In genomic region chr5:149601996-149602395, GRCm38 (mm10) we compare ENCODE assay signal across 27 mouse cellular contexts. TPM values are rescaled to one million over a fixed set of nuclear protein-coding genes. Genes with fewer than 3 reads are reported as not detected.
DNase-seq lines count a peak whose midpoint lies in the region; ATAC-seq and TF ChIP-seq lines count a peak whose summit lies in the region.
"Had no signal": no experiment of that assay in that cellular context is flagged by ENCODE, and none has a peak within 500 bp of the region (broad histone marks: within the 10 kb centered on the region; RNA-seq: fewer than 3 reads in every experiment).

No protein-coding gene starts in this region.

- no peak overlapping the region for H3K4me2 ChIP-seq in forebrain, postnatal 0 days (ENCODE audit: low read depth)
- H3K4me2 ChIP-seq in forebrain, embryonic 15.5 days (replicated peaks): no peak overlapping the region
- no peak overlapping the region for H3K4me2 ChIP-seq in midbrain, embryonic 11.5 days
- H3K4me2 ChIP-seq in midbrain, embryonic 16.5 days (ENCODE audit: low read length): no peak overlapping the region
- H3K4me2 ChIP-seq: forebrain, embryonic 12.5 days; heart, embryonic 12.5 days; hindbrain, embryonic 13.5 days; limb, embryonic 13.5 days; liver, embryonic 11.5 days; lung, embryonic 15.5 days; neural tube, embryonic 15.5 days had no signal

- H3K9me3 ChIP-seq in forebrain, postnatal 0 days (ENCODE audit: low read length): no peaks in the 10 kb centered on the region
- H3K9me3 ChIP-seq in forebrain, embryonic 15.5 days: no peaks in the 10 kb centered on the region
- no peaks in the 10 kb centered on the region for H3K9me3 ChIP-seq in midbrain, embryonic 11.5 days (ENCODE audit: control insufficient read depth, low read length)
- peaks cover 4% of the 10 kb centered on the region; the same call in 1 of the 2 replicates for H3K9me3 ChIP-seq in midbrain, embryonic 16.5 days (replicated peaks; ENCODE audit: control insufficient read depth, low read length, poor library complexity, severe bottlenecking)
- H3K9me3 ChIP-seq: forebrain, embryonic 12.5 days; heart, embryonic 12.5 days; hindbrain, embryonic 13.5 days; limb, embryonic 13.5 days; lung, embryonic 15.5 days; midbrain, embryonic 10.5 days; neural tube, embryonic 15.5 days had no signal

- no peak overlapping the region for H3K9ac ChIP-seq in forebrain, postnatal 0 days
- H3K9ac ChIP-seq in forebrain, embryonic 15.5 days (replicated peaks): no peak overlapping the region
- no peak overlapping the region for H3K9ac ChIP-seq in midbrain, embryonic 11.5 days (ENCODE audit: low read length)
- H3K9ac ChIP-seq in midbrain, embryonic 16.5 days (ENCODE audit: low read depth, low read length): no peak overlapping the region
- H3K9ac ChIP-seq: forebrain, embryonic 12.5 days; heart, embryonic 12.5 days; hindbrain, embryonic 13.5 days; limb, embryonic 13.5 days; lung, embryonic 15.5 days; neural tube, embryonic 15.5 days had no signal

- H3K4me3 ChIP-seq in forebrain, postnatal 0 days (ENCODE audit: low read depth, low read length): no peak overlapping the region
- no peak overlapping the region for H3K4me3 ChIP-seq in forebrain, embryonic 15.5 days
- H3K4me3 ChIP-seq in midbrain, embryonic 11.5 days (ENCODE audit: low read depth, low read length): no peak overlapping the region
- no peak overlapping the region for H3K4me3 ChIP-seq in midbrain, embryonic 16.5 days (ENCODE audit: low read depth, low read length)
- H3K4me3 ChIP-seq: erythroblast, embryonic 14.5 days; forebrain, embryonic 12.5 days; heart, adult 2 months; heart, embryonic 12.5 days; hindbrain, embryonic 13.5 days; limb, embryonic 13.5 days; lung, embryonic 15.5 days; midbrain, embryonic 10.5 days; neural tube, embryonic 15.5 days had no signal

- no peak; the same call in 1 of the 2 replicates for ATAC-seq in forebrain, postnatal 0 days
- ATAC-seq in forebrain, embryonic 15.5 days (replicated peaks): no peak
- no peak for ATAC-seq in midbrain, embryonic 11.5 days (ENCODE audit: low FRiP score)
- ATAC-seq in midbrain, embryonic 16.5 days: no peak
- ATAC-seq: inflammation-experienced regulatory T-cells, adult 6 months; Patski had no signal

- H3K36me3 ChIP-seq in forebrain, postnatal 0 days (ENCODE audit: insufficient read depth): no peaks in the 10 kb centered on the region
- H3K36me3 ChIP-seq in forebrain, embryonic 15.5 days: no peaks in the 10 kb centered on the region
- no peaks in the 10 kb centered on the region for H3K36me3 ChIP-seq in midbrain, embryonic 11.5 days (ENCODE audit: control insufficient read depth, insufficient read depth, low read length)
- no peaks in the 10 kb centered on the region for H3K36me3 ChIP-seq in midbrain, embryonic 16.5 days (ENCODE audit: control insufficient read depth, insufficient read depth, low read length)
- H3K36me3 ChIP-seq: forebrain, embryonic 12.5 days; heart, embryonic 12.5 days; hindbrain, embryonic 13.5 days; limb, embryonic 13.5 days; lung, embryonic 15.5 days; midbrain, embryonic 10.5 days; neural tube, embryonic 15.5 days had no signal

- DNase-seq in forebrain, postnatal 0 days: peak; percentile 43
- DNase-seq in midbrain, embryonic 11.5 days (ENCODE audit: low spot score, missing footprints): peak; percentile 28
- peak; percentile 59 for DNase-seq in Muller cell, postnatal 12 days (ENCODE audit: inconsistent ontology term)
- DNase-seq in adipocyte (ENCODE audit: low spot score): peak; percentile 94
- no peak for DNase-seq in kidney, postnatal 4 days
- DNase-seq: adrenal gland, postnatal 25 days; cerebellum, adult 11 months; cerebellum, adult 9-11 months; heart, adult 2 months; heart, postnatal 4 days; kidney, adult 11 months; kidney, postnatal 14 days; retina, postnatal 1 day; thymus, postnatal 4 days had no signal

- WGBS in forebrain, postnatal 0 days: 82% methylated on average over 3 of the region's 3 CpGs
- WGBS in forebrain, embryonic 15.5 days: 75% methylated on average over 3 of the region's 3 CpGs
- 91% methylated on average over 3 of the region's 3 CpGs for WGBS in midbrain, embryonic 11.5 days
- 91% methylated on average over 3 of the region's 3 CpGs for WGBS in midbrain, embryonic 16.5 days

- no peaks in the 10 kb centered on the region for H3K4me1 ChIP-seq in forebrain, postnatal 0 days (ENCODE audit: insufficient read depth)
- H3K4me1 ChIP-seq in forebrain, embryonic 15.5 days: peaks cover 9% of the 10 kb centered on the region
- no peaks in the 10 kb centered on the region for H3K4me1 ChIP-seq in midbrain, embryonic 11.5 days (ENCODE audit: control insufficient read depth, insufficient read depth, low read length)
- H3K4me1 ChIP-seq in midbrain, embryonic 16.5 days (ENCODE audit: control insufficient read depth, insufficient read depth, low read length): no peaks in the 10 kb centered on the region
- H3K4me1 ChIP-seq: heart, embryonic 12.5 days; hindbrain, embryonic 13.5 days; limb, embryonic 13.5 days; lung, embryonic 15.5 days; midbrain, embryonic 10.5 days; neural tube, embryonic 15.5 days had no signal

- H3K27me3 ChIP-seq in forebrain, postnatal 0 days (ENCODE audit: insufficient read depth, low read length): no peaks in the 10 kb centered on the region
- H3K27me3 ChIP-seq in forebrain, embryonic 15.5 days: no peaks in the 10 kb centered on the region
- no peaks in the 10 kb centered on the region for H3K27me3 ChIP-seq in midbrain, embryonic 11.5 days (ENCODE audit: control insufficient read depth, insufficient read depth, low read length)
- H3K27me3 ChIP-seq in midbrain, embryonic 16.5 days (ENCODE audit: control insufficient read depth, insufficient read depth, low read depth, low read length): no peaks in the 10 kb centered on the region
- H3K27me3 ChIP-seq: heart, embryonic 12.5 days; hindbrain, embryonic 13.5 days; limb, embryonic 13.5 days; lung, embryonic 15.5 days; neural tube, embryonic 15.5 days; Patski had no signal

- no peak for TF ChIP-seq CTCF in forebrain, postnatal 0 days (IDR thresholded peaks at IDR 0.05; ENCODE audit: low read depth)

- no peak overlapping the region for H3K27ac ChIP-seq in forebrain, postnatal 0 days (ENCODE audit: low read depth, low read length)
- no peak overlapping the region for H3K27ac ChIP-seq in forebrain, embryonic 15.5 days (replicated peaks)
- no peak overlapping the region for H3K27ac ChIP-seq in midbrain, embryonic 11.5 days (ENCODE audit: low read depth, low read length)
- H3K27ac ChIP-seq in midbrain, embryonic 16.5 days (ENCODE audit: low read length): no peak overlapping the region
- H3K27ac ChIP-seq: forebrain, embryonic 12.5 days; heart, adult 2 months; hindbrain, embryonic 13.5 days; limb, embryonic 13.5 days; lung, embryonic 15.5 days; midbrain, embryonic 10.5 days; neural tube, embryonic 15.5 days had no signal

RNA-seq across cellular contexts. Expression of gene Hsph1, which starts 34.2 kb away (rescaled TPM):
- 41.2 and 49.2 TPM in 2 replicates for total RNA-seq in forebrain, postnatal 0 days (2014; rRNA removed)
- polyA plus RNA-seq in forebrain, postnatal 0 days (2015; fragmentation: Nextera tagmentation; extraction: Ambion mirVana): 68.4 and 78.6 TPM in 2 replicates
- 108 and 112 TPM in 2 replicates for polyA plus RNA-seq in forebrain, embryonic 15.5 days (2015; fragmentation: Nextera tagmentation; extraction: Ambion mirVana)
- polyA plus RNA-seq in midbrain, embryonic 11.5 days (2014; fragmentation: Nextera tagmentation; extraction: Ambion mirVana): 131 and 145 TPM in 2 replicates
- polyA plus RNA-seq in midbrain, embryonic 16.5 days (2015; fragmentation: Nextera tagmentation; extraction: Ambion mirVana): 103 and 128 TPM in 2 replicates

Comparison
In these comparisons a context has a peak if more than half of its experiments do, and no peak if none do; other contexts are left out.
1. DNase-seq: peak in forebrain, postnatal 0 days (single experiment), midbrain, embryonic 11.5 days (single experiment), Muller cell, postnatal 12 days (single experiment) and adipocyte (single experiment); none in kidney, postnatal 4 days (0 of 2).